Mouse (Mus musculus): Measurements from ENCODE around the gene Rnasek.

DNA sequence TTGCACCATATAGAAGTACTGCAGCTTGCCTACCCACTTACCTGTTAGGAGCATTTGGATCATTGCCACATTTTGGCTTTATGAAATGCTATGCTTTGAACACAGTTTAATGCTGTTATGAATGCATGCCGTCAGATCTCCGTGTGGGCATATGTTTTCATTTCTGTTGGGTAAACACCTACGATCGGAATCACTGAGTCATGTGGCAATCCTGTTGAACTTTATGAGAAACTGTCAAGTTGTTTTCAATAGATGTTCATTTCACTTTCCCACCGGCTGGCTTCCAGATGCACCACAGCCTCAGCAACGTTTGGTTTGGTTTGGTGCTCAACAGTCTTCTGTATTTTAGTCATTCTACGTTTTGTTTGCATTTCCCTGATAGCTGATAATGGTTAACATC, 32.0 kb upstream of the Rnasek start:
- TF ChIP-seq POLR2A (IDR thresholded peaks at IDR 0.05; ENCODE audit: extremely low read depth, insufficient read depth, low read length) (no peak), CTCF (IDR thresholded peaks at IDR 0.05; ENCODE audit: low read depth, low read length) (no peak)
